Mouse (Mus musculus) ES-Bruce4 (cell line): ENCODE data around the gene Svip. TPM values are rescaled to one million over a fixed set of nuclear protein-coding genes. Genes with fewer than 3 reads are reported as not detected.

ENCODE experiments used
- H3K27ac ChIP-seq: 2 replicates; pipeline ENCODE4 v1.5.1; 2012; ENCODE audit warnings: low read length, inconsistent platforms; ENCODE audit not compliant: insufficient read depth
- H3K27me3 ChIP-seq: 2 replicates; pipeline ENCODE4 v1.6.1; 2012; ENCODE audit warnings: mild to moderate bottlenecking, low read length, inconsistent platforms; ENCODE audit not compliant: control insufficient read depth, poor library complexity, insufficient read depth, severe bottlenecking
- H3K36me3 ChIP-seq: 2 replicates; pipeline ENCODE4 v1.6.1; 2012; ENCODE audit warnings: inconsistent platforms, mild to moderate bottlenecking, low read length, moderate library complexity; ENCODE audit not compliant: control insufficient read depth, poor library complexity, insufficient read depth, severe bottlenecking
- H3K4me1 ChIP-seq: one replicate; pipeline ENCODE4 v1.8.1; 2011; ENCODE audit warnings: low read length; ENCODE audit not compliant: control insufficient read depth, insufficient read depth
- H3K4me3 ChIP-seq: 2 replicates; pipeline ENCODE4 v1.5.1; 2011; ENCODE audit warnings: low read depth, mild to moderate bottlenecking, low read length
- H3K9ac ChIP-seq: 2 replicates; pipeline ENCODE4 v1.6.1; 2012; ENCODE audit warnings: low read depth, mild to moderate bottlenecking, inconsistent platforms; ENCODE audit not compliant: poor library complexity, severe bottlenecking
- H3K9me3 ChIP-seq: replicated peaks from 2 replicates; pipeline ENCODE4 v1.6.1; 2012; ENCODE audit warnings: mild to moderate bottlenecking, low read length, inconsistent platforms; ENCODE audit not compliant: control insufficient read depth, poor library complexity, insufficient read depth, severe bottlenecking
- CTCF ChIP-seq: IDR thresholded peaks from one replicate; pipeline ENCODE4 v1.8.1; 2011; ENCODE audit warnings: low read depth, low read length
- EP300 ChIP-seq: IDR thresholded peaks from 2 replicates; pipeline ENCODE4 v1.6.1; 2011; ENCODE audit warnings: low read depth, low read length; ENCODE audit not compliant: insufficient read depth
- POLR2A ChIP-seq: IDR thresholded peaks from one replicate; pipeline ENCODE4 v1.8.1; 2011; ENCODE audit warnings: low read length; ENCODE audit not compliant: insufficient read depth
- polyA plus RNA-seq: library from polyadenylated mRNA; stranded (reverse); fragments of >200 nt; gene quantifications from 2 replicates; pipeline ENCODE4 v1.2.4, GENCODE M21; 2011; ENCODE audit warnings: low read depth; ENCODE audit not compliant: missing spikeins, insufficient read depth, insufficient read length

Svip gene
- polyA plus RNA-seq, 1 experiment = 7.2 TPM

- TF ChIP-seq CTCF (no peak), POLR2A (no peak), EP300 (no peak)
Observed at GRCm38 (mm10) chr7:51985763-51986162, 20.1 kb downstream of the Svip start.

GRCm38 (mm10) chr7:51982303-51982702 lies 23.5 kb downstream of the Svip start:
- H3K36me3 ChIP-seq = no peaks in the 10 kb centered on the region; the same call in 1 of the 2 replicates
- H3K9ac ChIP-seq = no peak overlapping the region
- no peak overlapping the region for H3K27ac ChIP-seq
- no peaks in the 10 kb centered on the region for H3K9me3 ChIP-seq
- no peaks in the 10 kb centered on the region for H3K4me1 ChIP-seq
- no peak for TF ChIP-seq CTCF
- no peak for TF ChIP-seq EP300
- TF ChIP-seq POLR2A = no peak
- H3K4me3 ChIP-seq = no peak overlapping the region
- H3K27me3 ChIP-seq = no peaks in the 10 kb centered on the region

More at GRCm38 (mm10) chr7:51985763-51986162, 20.1 kb downstream of the Svip start:
- H3K36me3 ChIP-seq = no peaks in the 10 kb centered on the region; the same call in 1 of the 2 replicates
- no peak overlapping the region for H3K4me3 ChIP-seq
- H3K27me3 ChIP-seq = no peaks in the 10 kb centered on the region
- H3K9ac ChIP-seq = no peak overlapping the region
- no peaks in the 10 kb centered on the region for H3K4me1 ChIP-seq
- no peaks in the 10 kb centered on the region for H3K9me3 ChIP-seq
- H3K27ac ChIP-seq = no peak overlapping the region

GRCm38 (mm10) chr7:51979271-51979670 lies 26.5 kb downstream of the Svip start:
- Histone ChIP-seq H3K4me1 (no peaks in the 10 kb centered on the region), H3K36me3 (no peaks in the 10 kb centered on the region), H3K27me3 (no peaks in the 10 kb centered on the region), H3K27ac (no peak overlapping the region), H3K9ac (no peak overlapping the region), H3K4me3 (no peak overlapping the region), H3K9me3 (no peaks in the 10 kb centered on the region)
- TF ChIP-seq POLR2A (no peak), EP300 (no peak), CTCF (no peak)

GRCm38 (mm10) chr7:51975181-51975580 lies 30.6 kb downstream of the Svip start:
- no peaks in the 10 kb centered on the region for H3K9me3 ChIP-seq
- TF ChIP-seq POLR2A (no peak), EP300 (no peak), CTCF (no peak)
- H3K27ac ChIP-seq = no peak overlapping the region
- H3K9ac ChIP-seq = no peak overlapping the region
- no peak overlapping the region for H3K4me3 ChIP-seq
- H3K36me3 ChIP-seq = no peaks in the 10 kb centered on the region
- no peaks in the 10 kb centered on the region for H3K27me3 ChIP-seq
- H3K4me1 ChIP-seq = no peaks in the 10 kb centered on the region

- Histone ChIP-seq H3K4me1 (no peaks in the 10 kb centered on the region), H3K27me3 (no peaks in the 10 kb centered on the region), H3K4me3 (no peak overlapping the region), H3K36me3 (no peaks in the 10 kb centered on the region), H3K27ac (no peak overlapping the region), H3K9me3 (no peaks in the 10 kb centered on the region), H3K9ac (no peak overlapping the region)
- TF ChIP-seq CTCF = no peak
- TF ChIP-seq POLR2A = no peak
- no peak for TF ChIP-seq EP300
Observed at GRCm38 (mm10) chr7:51973526-51973925, 32.3 kb downstream of the Svip start.

- H3K9ac ChIP-seq = no peak overlapping the region
Observed at GRCm38 (mm10) chr7:51973091-51973490, 32.7 kb downstream of the Svip start.

More at GRCm38 (mm10) chr7:51973091-51973490, 32.7 kb downstream of the Svip start:
- no peaks in the 10 kb centered on the region for H3K36me3 ChIP-seq
- no peaks in the 10 kb centered on the region for H3K27me3 ChIP-seq
- no peak for TF ChIP-seq POLR2A
- no peaks in the 10 kb centered on the region for H3K4me1 ChIP-seq
- H3K9me3 ChIP-seq = no peaks in the 10 kb centered on the region
- H3K4me3 ChIP-seq = no peak overlapping the region
- no peak overlapping the region for H3K27ac ChIP-seq
